Mouse (Mus musculus): ENCODE results near the gene Slc47a1. TPM values are rescaled to one million over a fixed set of nuclear protein-coding genes. Genes with fewer than 3 reads are reported as not detected.

The Slc47a1 gene
- total RNA-seq, 2 experiments from 2014 or later: 1.1 to 1.9 TPM

DNA sequence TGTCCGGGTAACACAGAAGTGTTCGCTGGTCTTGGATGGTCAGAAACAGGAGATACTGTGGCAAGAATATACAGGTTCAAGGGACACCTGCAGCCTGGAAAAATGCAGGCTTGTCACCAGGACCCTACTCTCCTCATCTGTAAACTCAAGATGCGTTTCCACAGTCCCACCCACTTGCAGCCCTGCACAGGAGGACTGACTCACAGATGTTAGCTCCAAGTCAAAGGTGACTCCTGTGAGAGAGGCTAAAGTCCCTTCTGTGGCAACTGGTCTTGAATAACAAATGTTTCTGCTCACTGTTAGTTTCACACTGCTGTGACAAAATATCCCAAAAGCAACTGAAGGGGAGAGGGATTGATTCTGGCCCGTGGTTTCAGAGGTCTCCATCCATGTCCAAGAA lies 506 bp upstream of the Slc47a1 start:
- no peak for DNase-seq (ENCODE audit: low spot score in 2 of 2)

GRCm38 (mm10) chr11:61368668-61369067 lies 9.5 kb downstream of the Slc47a1 start:
- DNase-seq (ENCODE audit: low spot score in 2 of 2): no peak

DNA sequence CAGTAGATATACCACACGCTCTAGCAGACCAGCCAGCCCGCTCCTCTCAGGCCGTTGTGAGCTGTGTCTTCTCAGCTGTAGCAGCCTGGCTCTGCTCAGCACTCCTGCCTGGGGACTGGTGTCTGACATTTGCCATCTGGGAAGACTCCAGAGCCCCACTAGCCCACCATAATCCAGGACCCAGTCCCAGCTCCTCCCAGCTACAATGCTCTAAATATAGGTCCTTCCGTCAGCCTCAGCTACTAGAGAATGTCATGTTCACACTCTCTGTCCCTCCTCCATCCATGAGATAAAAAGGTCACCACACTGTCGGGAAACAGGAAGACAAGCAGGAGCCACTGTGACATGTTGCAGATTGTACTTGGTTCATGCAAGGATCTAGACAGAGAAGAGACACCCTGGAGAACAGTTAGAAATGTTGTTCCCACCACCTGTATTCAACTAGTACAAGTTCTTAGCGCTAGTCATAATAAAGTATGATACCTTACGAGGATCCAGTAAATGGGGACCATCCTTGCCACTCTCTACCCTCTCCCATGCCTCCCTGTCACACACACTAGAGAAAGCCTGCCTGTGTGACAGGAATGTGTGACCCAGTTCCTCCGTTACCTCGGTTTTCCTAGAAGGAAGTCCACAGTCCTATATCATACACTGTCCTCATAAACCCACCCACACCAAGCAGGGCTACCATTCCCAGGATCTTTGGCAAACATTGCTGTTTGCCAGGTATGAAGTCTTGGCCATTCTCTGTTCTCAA lies 11.4 kb downstream of the Slc47a1 start:
- no peak for DNase-seq (ENCODE audit: low spot score in 2 of 2)

GRCm38 (mm10) chr11:61365938-61366337 lies 12.2 kb downstream of the Slc47a1 start:
- no peak for DNase-seq (ENCODE audit: low spot score in 2 of 2)

GRCm38 (mm10) chr11:61364096-61364495 lies 14.0 kb downstream of the Slc47a1 start:
- DNase-seq (ENCODE audit: low spot score in 2 of 2): no peak

DNA sequence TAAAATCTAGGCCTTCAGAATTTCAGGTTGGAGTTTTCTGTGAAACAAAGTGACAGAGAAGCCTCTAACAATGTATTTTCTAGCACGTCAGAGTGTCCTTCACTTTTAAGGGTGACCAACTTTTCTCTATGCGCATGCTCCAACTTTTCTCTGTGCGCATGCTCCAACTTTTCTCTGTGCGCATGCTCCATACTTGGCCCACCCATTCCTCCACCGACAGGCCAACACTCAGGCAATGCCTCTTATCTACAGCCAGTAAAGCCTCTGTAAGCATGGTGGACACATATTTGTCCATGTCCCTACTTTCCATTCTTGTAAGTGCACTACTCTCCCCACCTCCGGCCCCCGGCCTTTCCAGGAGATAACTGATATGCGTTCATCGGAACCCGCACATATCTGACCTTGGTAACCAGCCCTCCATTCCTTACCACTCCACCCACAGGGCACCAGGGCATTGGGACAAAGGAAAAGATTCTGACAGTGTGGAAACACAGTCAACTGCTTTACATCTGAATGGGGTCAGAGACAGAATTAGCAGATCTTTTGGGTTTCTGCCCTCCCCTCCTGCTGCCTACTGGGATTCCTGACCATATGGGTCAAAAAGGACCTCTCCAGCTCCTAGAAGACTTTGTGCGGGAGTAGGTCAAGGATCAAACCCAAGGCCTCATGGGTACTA lies 16.5 kb downstream of the Slc47a1 start:
- no peak for DNase-seq (ENCODE audit: low spot score in 2 of 2)

- no peak for DNase-seq (ENCODE audit: low spot score in 2 of 2)
These were observed 21.5 kb downstream of the Slc47a1 start for GRCm38 (mm10) chr11:61356600-61356999.

- no peak for DNase-seq (ENCODE audit: low spot score in 2 of 2)
These were observed 22.0 kb downstream of the Slc47a1 start for GRCm38 (mm10) chr11:61356111-61356510.

GRCm38 (mm10) chr11:61355351-61355750 lies 22.8 kb downstream of the Slc47a1 start:
- no peak for DNase-seq (ENCODE audit: low spot score in 2 of 2)

- DNase-seq (ENCODE audit: low spot score in 2 of 2): no peak
These were observed 23.8 kb downstream of the Slc47a1 start for GRCm38 (mm10) chr11:61354346-61354745.

- DNase-seq (ENCODE audit: low spot score in 2 of 2): no peak
These were observed 25.1 kb downstream of the Slc47a1 start for GRCm38 (mm10) chr11:61353038-61353437.

DNA sequence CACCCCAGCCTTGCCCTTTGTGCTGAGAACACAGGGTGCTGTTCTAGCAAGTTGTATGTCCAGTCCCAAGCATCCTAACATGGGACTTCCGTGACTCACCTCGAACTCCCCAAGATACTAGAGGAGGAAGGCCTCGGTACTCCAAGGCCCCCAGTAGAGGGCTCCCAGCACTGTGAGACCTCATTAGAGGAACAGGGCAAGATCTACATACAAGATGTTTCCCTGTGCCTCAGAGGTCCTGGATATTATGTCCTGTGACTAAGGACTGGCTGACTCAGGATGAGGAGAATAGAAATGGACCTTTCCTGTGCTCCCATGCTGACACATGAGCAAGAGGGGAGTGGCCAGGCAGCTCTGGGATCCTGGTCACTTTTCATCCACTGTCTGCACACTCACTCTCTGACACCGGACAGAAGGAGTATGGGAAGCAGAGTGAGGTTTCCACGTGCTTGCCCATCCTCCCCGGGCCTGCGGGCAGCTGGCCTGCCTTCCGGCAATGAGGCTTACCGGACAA lies 25.9 kb downstream of the Slc47a1 start:
- no peak for DNase-seq (ENCODE audit: low spot score in 2 of 2)

GRCm38 (mm10) chr11:61349337-61349736 lies 28.8 kb downstream of the Slc47a1 start:
- DNase-seq (ENCODE audit: low spot score in 2 of 2): peak; percentile 50 to 63

GRCm38 (mm10) chr11:61346133-61346532 lies 32.0 kb downstream of the Slc47a1 start:
- DNase-seq (ENCODE audit: low spot score in 2 of 2): no peak

- peak; percentile 12 to 36 for DNase-seq (ENCODE audit: low spot score in 2 of 2)
These were observed 35.4 kb downstream of the Slc47a1 start, which contains the start of gene Slc47a2 for GRCm38 (mm10) chr11:61342505-61343420. Gene Slc47a2, minus strand, starts transcription at chr11:61342860.

DNA sequence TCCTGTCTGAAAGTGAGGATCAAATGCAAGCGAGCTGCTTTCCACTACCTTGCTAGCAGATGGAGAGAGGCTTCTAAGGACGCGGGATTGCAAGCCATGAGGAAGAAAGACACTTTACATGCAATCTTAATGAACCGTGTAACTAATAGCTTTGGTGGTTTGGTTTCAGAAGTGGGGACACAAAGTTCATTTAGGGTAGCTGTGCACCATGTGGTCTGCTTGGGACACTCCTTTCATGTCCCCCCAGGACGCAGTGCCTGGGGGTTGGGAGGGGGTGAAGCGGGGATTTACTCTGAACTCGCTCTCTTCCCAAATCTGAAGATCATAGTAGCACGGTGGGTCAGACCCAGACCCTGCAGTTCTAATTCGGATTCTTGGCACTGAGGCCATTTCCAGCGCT lies 36.2 kb downstream of the Slc47a1 start:
- no peak for DNase-seq (ENCODE audit: low spot score in 2 of 2)

GRCm38 (mm10) chr11:61341233-61341632 lies 36.9 kb downstream of the Slc47a1 start:
- no peak for DNase-seq (ENCODE audit: low spot score in 2 of 2)

GRCm38 (mm10) chr11:61340374-61340773 lies 37.8 kb downstream of the Slc47a1 start:
- DNase-seq (ENCODE audit: low spot score in 2 of 2): no peak

GRCm38 (mm10) chr11:61337586-61337985 lies 40.6 kb downstream of the Slc47a1 start:
- no peak for DNase-seq (ENCODE audit: low spot score in 2 of 2)

- DNase-seq (ENCODE audit: low spot score in 2 of 2): no peak
These were observed 57.0 kb downstream of the Slc47a1 start for GRCm38 (mm10) chr11:61320904-61321687.

Measured in layer of hippocampus, postnatal 10 days (tissue).